Comparison of ENCODE assay signal across 9 mouse cellular contexts in the genomic region with DNA sequence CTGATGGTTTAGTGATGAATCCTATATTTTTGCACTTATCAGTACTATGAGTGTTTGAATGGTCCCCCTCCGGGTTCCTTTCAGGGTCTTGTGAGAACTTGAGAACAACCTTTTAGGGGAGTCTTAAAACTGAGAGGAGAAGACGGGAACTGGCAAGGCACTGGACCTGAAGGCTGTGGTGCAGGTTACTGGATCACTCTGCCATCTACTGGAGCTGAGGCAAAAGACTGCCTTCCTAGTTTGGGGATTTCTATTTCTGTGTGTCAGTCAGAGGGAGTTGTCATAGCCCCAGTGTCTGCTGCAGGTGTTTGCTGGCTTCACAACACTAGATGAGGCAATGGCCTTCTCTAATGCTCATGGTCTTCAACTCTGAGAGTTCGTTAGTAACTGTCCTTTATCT.
DNase-seq lines count a peak whose midpoint lies in the region; ATAC-seq lines count a peak whose summit lies in the region.
"Had no signal": no experiment of that assay in that cellular context is flagged by ENCODE, and none has a peak within 500 bp of the region (broad histone marks: within the 10 kb centered on the region; RNA-seq: fewer than 3 reads in every experiment).

No protein-coding gene starts in this region.

- H3K9ac ChIP-seq in kidney, embryonic 16.5 days (replicated peaks; ENCODE audit: low read length): no peak overlapping the region
- H3K9ac ChIP-seq in embryonic facial prominence, embryonic 14.5 days (ENCODE audit: low read depth, low read length): no peak overlapping the region

- ATAC-seq in kidney, embryonic 16.5 days (ENCODE audit: low FRiP score, low TSS enrichment): no peak
- peak; percentile 83; the same call in 1 of the 2 replicates for ATAC-seq in cerebellum, adult (ENCODE audit: insufficient number of reproducible peaks, low FRiP score, low TSS enrichment)
- no peak for ATAC-seq in embryonic facial prominence, embryonic 14.5 days (ENCODE audit: low read depth)
- no peak for ATAC-seq in monocyte, adult 5-6 weeks (replicated peaks; ENCODE audit: insufficient number of reproducible peaks, low FRiP score, low TSS enrichment, poor library complexity, severe bottlenecking)
- no peak for ATAC-seq in activated CD4-positive, CD25-positive, alpha-beta regulatory T cell, adult 4 months

- no peak overlapping the region for H3K27ac ChIP-seq in kidney, embryonic 16.5 days (ENCODE audit: low read length)
- H3K27ac ChIP-seq in embryonic facial prominence, embryonic 14.5 days (replicated peaks; ENCODE audit: low read depth, low read length): no peak overlapping the region

- no peaks in the 10 kb centered on the region for H3K27me3 ChIP-seq in kidney, embryonic 16.5 days (ENCODE audit: insufficient read depth, low read length)
- H3K27me3 ChIP-seq in embryonic facial prominence, embryonic 14.5 days (replicated peaks; ENCODE audit: control insufficient read depth, insufficient read depth, low read length): no peaks in the 10 kb centered on the region
- H3K27me3 ChIP-seq: megakaryocyte, embryonic 14.5 days had no signal

- no peak overlapping the region for H3K4me2 ChIP-seq in kidney, embryonic 16.5 days (replicated peaks; ENCODE audit: low read depth, low read length)
- H3K4me2 ChIP-seq in embryonic facial prominence, embryonic 14.5 days (ENCODE audit: low read depth, low read length): no peak overlapping the region

- 36% methylated on average over 3 of the region's 3 CpGs for WGBS in kidney, embryonic 16.5 days
- WGBS in embryonic facial prominence, embryonic 14.5 days: 42% methylated on average over 3 of the region's 3 CpGs

- H3K36me3 ChIP-seq in kidney, embryonic 16.5 days (ENCODE audit: insufficient read depth, low read length): no peaks in the 10 kb centered on the region
- no peaks in the 10 kb centered on the region for H3K36me3 ChIP-seq in embryonic facial prominence, embryonic 14.5 days (ENCODE audit: control insufficient read depth, insufficient read depth, low read length)

- DNase-seq in kidney, adult 18-20 months: peak; percentile 5
- peak; percentile 49 for DNase-seq in embryonic facial prominence, embryonic 14.5 days (ENCODE audit: low spot score)
- peak; percentile 46 to 60 for DNase-seq in layer of hippocampus, postnatal 14 days (ENCODE audit: low spot score in 2 of 2)
- DNase-seq in right cerebral cortex, postnatal 25 days: peak; percentile 31

- H3K9me3 ChIP-seq in kidney, embryonic 16.5 days (ENCODE audit: low read length): no peaks in the 10 kb centered on the region
- H3K9me3 ChIP-seq in embryonic facial prominence, embryonic 14.5 days (ENCODE audit: control insufficient read depth, low read length): no peaks in the 10 kb centered on the region
- H3K9me3 ChIP-seq: megakaryocyte, embryonic 14.5 days had no signal

- H3K4me1 ChIP-seq in kidney, embryonic 16.5 days (ENCODE audit: insufficient read depth, low read length): no peaks in the 10 kb centered on the region
- no peaks in the 10 kb centered on the region for H3K4me1 ChIP-seq in embryonic facial prominence, embryonic 14.5 days (ENCODE audit: control insufficient read depth, insufficient read depth, low read length)
- H3K4me1 ChIP-seq: megakaryocyte, embryonic 14.5 days had no signal

- H3K4me3 ChIP-seq in kidney, embryonic 16.5 days (ENCODE audit: low read length): no peak overlapping the region
- no peak overlapping the region for H3K4me3 ChIP-seq in embryonic facial prominence, embryonic 14.5 days (ENCODE audit: low read depth, low read length)
- H3K4me3 ChIP-seq: megakaryocyte, embryonic 14.5 days had no signal
